Mouse (Mus musculus): Measurements from ENCODE around the gene Utp4. TPM values are rescaled to one million over a fixed set of nuclear protein-coding genes. Genes with fewer than 3 reads are reported as not detected.
"Not testable (repeated sequence)": the region's sequence is repeated elsewhere in the genome, so short reads cannot be mapped to it uniquely, and the experiment has no call there.

Utp4 gene
- polyA plus RNA-seq, 1 experiment from 2014 or later, result 111 TPM

DNA sequence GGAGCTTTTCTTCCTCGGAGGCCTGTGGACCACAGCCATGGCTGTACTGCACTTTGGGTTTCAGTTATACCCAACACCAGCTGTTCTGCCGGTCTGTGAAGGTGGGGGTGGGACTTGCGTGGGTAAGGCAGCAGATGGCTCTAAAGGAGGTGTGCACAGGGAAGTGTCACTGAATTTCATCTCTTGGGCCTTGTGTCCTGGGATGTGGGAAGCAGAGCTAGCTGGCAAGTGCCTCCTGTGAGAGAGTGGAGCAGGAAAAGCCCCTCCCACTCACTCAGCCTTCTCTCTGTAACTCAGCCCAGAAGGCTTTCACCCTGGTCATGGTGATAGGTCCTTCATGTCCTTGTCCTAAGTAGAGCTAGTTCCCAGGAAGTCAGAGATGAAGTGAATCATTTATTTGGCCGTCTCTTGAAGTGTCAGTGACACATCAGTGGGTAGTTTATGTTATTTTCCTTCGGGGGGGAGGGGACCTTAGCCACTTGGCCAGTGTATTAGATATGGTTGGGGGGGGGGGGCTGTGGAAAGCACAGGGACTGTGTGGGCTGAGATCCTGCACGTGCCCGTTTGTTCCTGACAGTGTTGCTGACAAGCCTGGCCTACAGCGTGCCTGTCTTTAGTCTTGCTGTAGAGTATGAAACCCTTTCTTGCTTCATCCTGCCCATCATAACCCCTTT, 26.4 kb downstream of the Utp4 start:
- H3K9ac ChIP-seq (ENCODE audit: low read depth, low read length), result no peak overlapping the region
- no peaks in the 10 kb centered on the region for H3K4me1 ChIP-seq (replicated peaks; ENCODE audit: control insufficient read depth, insufficient read depth, low read length)
- DNase-seq (ENCODE audit: low spot score), result no peak
- no peak overlapping the region for H3K4me3 ChIP-seq (ENCODE audit: low read depth, low read length)
- H3K9me3 ChIP-seq (ENCODE audit: control insufficient read depth, low read length), result no peaks in the 10 kb centered on the region
- WGBS, result 89% methylated on average over 8 of the region's 8 CpGs
- no peaks in the 10 kb centered on the region for H3K27me3 ChIP-seq (replicated peaks; ENCODE audit: control insufficient read depth, insufficient read depth, low read length)
- H3K27ac ChIP-seq (ENCODE audit: low read depth, low read length), result no peak overlapping the region
- ATAC-seq (replicated peaks; ENCODE audit: low FRiP score), result no peak
- H3K36me3 ChIP-seq (ENCODE audit: control insufficient read depth, insufficient read depth, low read length), result peaks cover 54% of the 10 kb centered on the region
- no peak overlapping the region for H3K4me2 ChIP-seq

DNA sequence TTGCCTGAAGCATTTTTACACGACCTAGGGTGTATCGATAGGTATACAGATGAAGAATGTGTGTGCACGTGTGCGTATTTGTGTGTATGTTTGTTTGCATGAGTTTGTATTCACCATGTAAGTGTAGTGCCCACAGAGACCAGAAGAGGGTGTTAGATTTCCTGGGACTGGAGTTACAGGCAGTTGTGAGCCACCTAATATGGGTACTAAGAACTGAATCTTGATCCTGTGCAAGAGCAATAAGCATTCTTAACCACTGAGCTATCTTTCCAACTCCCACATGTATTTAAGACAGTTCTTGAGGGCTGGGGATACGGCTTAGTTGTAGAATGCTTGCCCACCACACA, 26.9 kb downstream of the Utp4 start:
- Histone ChIP-seq H3K4me1 (replicated peaks; ENCODE audit: control insufficient read depth, insufficient read depth, low read length) (no peaks in the 10 kb centered on the region), H3K36me3 (ENCODE audit: control insufficient read depth, insufficient read depth, low read length) (peaks cover 54% of the 10 kb centered on the region), H3K27me3 (replicated peaks; ENCODE audit: control insufficient read depth, insufficient read depth, low read length) (no peaks in the 10 kb centered on the region), H3K4me3 (ENCODE audit: low read depth, low read length) (no peak overlapping the region), H3K4me2 (no peak overlapping the region), H3K9ac (ENCODE audit: low read depth, low read length) (no peak overlapping the region), H3K9me3 (ENCODE audit: control insufficient read depth, low read length) (no peaks in the 10 kb centered on the region), H3K27ac (ENCODE audit: low read depth, low read length) (no peak overlapping the region)
- ATAC-seq (replicated peaks; ENCODE audit: low FRiP score) (no peak), DNase-seq (ENCODE audit: low spot score) (no peak)
- 95% methylated on average over 5 of the region's 5 CpGs for WGBS

DNA sequence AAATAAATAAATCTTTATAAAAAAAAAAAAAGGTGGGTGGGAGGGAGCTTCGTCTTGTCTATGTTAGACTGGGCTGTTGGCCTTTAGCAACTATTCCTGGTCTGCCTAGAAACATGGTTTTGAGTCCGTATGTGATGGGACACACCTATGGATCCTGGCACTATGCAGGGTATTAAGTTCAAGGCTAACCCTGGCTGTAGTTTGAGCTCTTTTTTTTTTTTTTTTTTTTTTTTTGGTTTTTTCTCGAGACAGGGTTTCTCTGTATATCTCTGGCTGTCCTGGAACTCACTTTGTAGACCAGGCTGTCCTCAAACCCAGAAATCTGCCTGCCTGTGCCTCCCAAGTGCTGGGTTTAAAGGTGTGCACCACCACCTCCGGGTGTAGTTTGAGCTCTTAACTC, 30.6 kb downstream of the Utp4 start:
- no peak overlapping the region for H3K4me3 ChIP-seq (ENCODE audit: low read depth, low read length)
- no peak overlapping the region for H3K9ac ChIP-seq (ENCODE audit: low read depth, low read length)
- no peaks in the 10 kb centered on the region for H3K4me1 ChIP-seq (replicated peaks; ENCODE audit: control insufficient read depth, insufficient read depth, low read length)
- H3K27me3 ChIP-seq (replicated peaks; ENCODE audit: control insufficient read depth, insufficient read depth, low read length), result no peaks in the 10 kb centered on the region
- peaks cover 24% of the 10 kb centered on the region for H3K36me3 ChIP-seq (ENCODE audit: control insufficient read depth, insufficient read depth, low read length)
- no peak for DNase-seq (ENCODE audit: low spot score)
- H3K4me2 ChIP-seq, result no peak overlapping the region
- ATAC-seq (replicated peaks; ENCODE audit: low FRiP score), result no peak
- WGBS, result 82% methylated on average over 4 of the region's 4 CpGs
- no peaks in the 10 kb centered on the region for H3K9me3 ChIP-seq (ENCODE audit: control insufficient read depth, low read length)
- no peak overlapping the region for H3K27ac ChIP-seq (ENCODE audit: low read depth, low read length)

DNA sequence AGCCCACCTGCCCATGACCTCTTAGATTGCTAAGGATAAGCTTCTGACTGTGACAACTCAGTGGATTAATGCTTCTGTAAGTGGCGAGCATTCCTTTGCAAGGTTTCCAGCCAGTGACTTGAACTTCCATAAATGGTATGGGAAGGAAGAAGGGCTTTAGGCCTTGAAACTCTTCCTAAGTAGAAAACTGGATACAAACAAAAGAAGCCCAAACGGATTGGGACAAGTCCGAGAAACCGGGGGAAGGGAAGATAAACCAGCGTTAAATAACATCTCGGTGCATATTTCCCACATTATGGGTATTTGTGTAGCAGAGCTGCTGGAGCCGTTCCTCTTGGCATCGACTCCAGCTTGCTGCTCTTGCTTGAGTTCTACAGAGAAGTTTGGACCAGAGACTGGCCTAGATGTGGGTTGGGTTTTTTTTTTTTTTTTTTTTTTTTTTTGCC, 31.5 kb downstream of the Utp4 start:
- H3K27ac ChIP-seq (ENCODE audit: low read depth, low read length), result no peak overlapping the region

DNA sequence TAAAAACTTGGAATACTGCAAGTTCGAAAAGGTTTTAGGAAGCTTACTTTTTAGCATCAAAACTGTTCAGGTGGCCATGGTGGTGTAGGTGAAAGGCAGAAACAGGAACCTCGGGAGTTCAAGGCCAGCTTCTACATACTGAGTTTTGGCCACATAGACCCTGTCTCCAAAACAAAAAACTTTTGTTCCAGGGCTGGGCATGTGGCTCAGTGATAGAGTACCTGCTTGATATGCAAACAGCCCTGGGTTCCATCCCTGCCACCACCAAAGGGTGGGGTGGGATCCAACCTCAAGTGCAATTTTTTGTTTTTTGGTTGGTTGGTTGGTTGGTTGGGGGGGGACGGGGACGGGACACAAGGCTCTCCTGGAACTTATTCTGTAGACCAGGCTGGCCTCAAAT, 32.0 kb downstream of the Utp4 start:
- DNase-seq (ENCODE audit: low spot score), result no peak
- Histone ChIP-seq H3K4me2 (no peak overlapping the region), H3K4me3 (ENCODE audit: low read depth, low read length) (no peak overlapping the region), H3K27ac (ENCODE audit: low read depth, low read length) (no peak overlapping the region), H3K9me3 (ENCODE audit: control insufficient read depth, low read length) (no peaks in the 10 kb centered on the region), H3K9ac (ENCODE audit: low read depth, low read length) (no peak overlapping the region), H3K27me3 (replicated peaks; ENCODE audit: control insufficient read depth, insufficient read depth, low read length) (no peaks in the 10 kb centered on the region), H3K36me3 (ENCODE audit: control insufficient read depth, insufficient read depth, low read length) (peaks cover 10% of the 10 kb centered on the region; the same call in 1 of the 2 replicates), H3K4me1 (replicated peaks; ENCODE audit: control insufficient read depth, insufficient read depth, low read length) (no peaks in the 10 kb centered on the region)
- 82% methylated on average over 4 of the region's 4 CpGs for WGBS
- no peak for ATAC-seq (replicated peaks; ENCODE audit: low FRiP score)

More for the DNA sequence above, 31.5 kb downstream of the Utp4 start:
- no peaks in the 10 kb centered on the region for H3K4me1 ChIP-seq (replicated peaks; ENCODE audit: control insufficient read depth, insufficient read depth, low read length)
- DNase-seq (ENCODE audit: low spot score), result no peak
- peaks cover 15% of the 10 kb centered on the region for H3K36me3 ChIP-seq (ENCODE audit: control insufficient read depth, insufficient read depth, low read length)
- H3K4me3 ChIP-seq (ENCODE audit: low read depth, low read length), result no peak overlapping the region
- no peak for ATAC-seq (replicated peaks; ENCODE audit: low FRiP score)
- WGBS, result 83% methylated on average over 8 of the region's 8 CpGs
- H3K9ac ChIP-seq (ENCODE audit: low read depth, low read length), result no peak overlapping the region
- H3K9me3 ChIP-seq (ENCODE audit: control insufficient read depth, low read length), result no peaks in the 10 kb centered on the region
- H3K4me2 ChIP-seq, result no peak overlapping the region
- H3K27me3 ChIP-seq (replicated peaks; ENCODE audit: control insufficient read depth, insufficient read depth, low read length), result no peaks in the 10 kb centered on the region

DNA sequence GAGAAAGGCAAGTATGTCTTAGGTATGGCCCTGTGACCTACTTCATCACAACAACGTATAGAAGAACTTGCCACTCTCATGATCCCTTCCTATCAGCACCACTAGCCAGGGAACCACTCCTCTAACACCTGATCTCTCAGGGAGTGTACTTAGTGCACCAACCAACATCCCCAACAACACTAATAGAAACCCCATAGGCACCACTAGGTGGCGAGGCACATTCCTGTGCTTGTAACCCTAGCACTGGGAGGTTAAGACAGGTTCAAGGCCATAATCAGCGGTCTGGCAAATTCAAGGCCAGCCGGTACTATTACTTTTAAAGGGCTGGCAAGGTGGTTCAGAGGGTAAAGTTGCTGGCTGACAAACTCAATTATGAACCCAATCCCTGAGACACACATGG, 33.8 kb downstream of the Utp4 start:
- no peak for DNase-seq (ENCODE audit: low spot score)
- WGBS, result 46% methylated on average over 4 of the region's 4 CpGs
- no peak overlapping the region for H3K4me3 ChIP-seq (ENCODE audit: low read depth, low read length)

DNA sequence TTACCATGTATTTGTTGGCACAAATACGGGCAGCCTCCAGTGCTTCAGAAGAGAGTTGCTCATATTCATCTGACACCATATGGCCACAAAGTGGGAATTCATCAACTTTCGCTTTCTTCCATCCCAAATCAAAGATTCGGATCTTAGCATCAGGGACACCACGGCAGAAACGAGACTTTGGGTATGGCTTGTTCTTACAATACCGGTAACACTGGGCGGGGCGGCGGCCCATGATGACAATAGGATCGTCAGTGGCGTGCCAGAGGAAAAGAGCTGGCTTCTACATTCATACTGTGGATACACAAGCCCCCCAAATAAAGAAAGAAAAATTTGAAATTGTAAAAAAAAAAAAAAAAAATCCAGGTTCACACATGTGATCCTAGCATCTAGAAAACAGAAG, 34.7 kb downstream of the Utp4 start:
- DNase-seq (ENCODE audit: low spot score); H3K27ac ChIP-seq (ENCODE audit: low read depth, low read length); ATAC-seq (replicated peaks; ENCODE audit: low FRiP score); H3K9me3 ChIP-seq (ENCODE audit: control insufficient read depth, low read length); H3K36me3 ChIP-seq (ENCODE audit: control insufficient read depth, insufficient read depth, low read length); H3K4me3 ChIP-seq (ENCODE audit: low read depth, low read length); H3K4me1 ChIP-seq (replicated peaks; ENCODE audit: control insufficient read depth, insufficient read depth, low read length); H3K4me2 ChIP-seq; H3K9ac ChIP-seq (ENCODE audit: low read depth, low read length); H3K27me3 ChIP-seq (replicated peaks; ENCODE audit: control insufficient read depth, insufficient read depth, low read length): not testable (repeated sequence)
- WGBS, result 92% methylated on average over 10 of the region's 11 CpGs

More for the DNA sequence above, 33.8 kb downstream of the Utp4 start:
- no peaks in the 10 kb centered on the region for H3K9me3 ChIP-seq (ENCODE audit: control insufficient read depth, low read length)
- H3K9ac ChIP-seq (ENCODE audit: low read depth, low read length), result no peak overlapping the region
- no peaks in the 10 kb centered on the region for H3K4me1 ChIP-seq (replicated peaks; ENCODE audit: control insufficient read depth, insufficient read depth, low read length)
- peak; percentile 29; the same call in 1 of the 2 replicates for ATAC-seq (replicated peaks; ENCODE audit: low FRiP score)
- H3K36me3 ChIP-seq (ENCODE audit: control insufficient read depth, insufficient read depth, low read length), result peaks cover 6% of the 10 kb centered on the region; the same call in 1 of the 2 replicates
- no peak overlapping the region for H3K4me2 ChIP-seq
- no peaks in the 10 kb centered on the region for H3K27me3 ChIP-seq (replicated peaks; ENCODE audit: control insufficient read depth, insufficient read depth, low read length)
- no peak overlapping the region for H3K27ac ChIP-seq (ENCODE audit: low read depth, low read length)

DNA sequence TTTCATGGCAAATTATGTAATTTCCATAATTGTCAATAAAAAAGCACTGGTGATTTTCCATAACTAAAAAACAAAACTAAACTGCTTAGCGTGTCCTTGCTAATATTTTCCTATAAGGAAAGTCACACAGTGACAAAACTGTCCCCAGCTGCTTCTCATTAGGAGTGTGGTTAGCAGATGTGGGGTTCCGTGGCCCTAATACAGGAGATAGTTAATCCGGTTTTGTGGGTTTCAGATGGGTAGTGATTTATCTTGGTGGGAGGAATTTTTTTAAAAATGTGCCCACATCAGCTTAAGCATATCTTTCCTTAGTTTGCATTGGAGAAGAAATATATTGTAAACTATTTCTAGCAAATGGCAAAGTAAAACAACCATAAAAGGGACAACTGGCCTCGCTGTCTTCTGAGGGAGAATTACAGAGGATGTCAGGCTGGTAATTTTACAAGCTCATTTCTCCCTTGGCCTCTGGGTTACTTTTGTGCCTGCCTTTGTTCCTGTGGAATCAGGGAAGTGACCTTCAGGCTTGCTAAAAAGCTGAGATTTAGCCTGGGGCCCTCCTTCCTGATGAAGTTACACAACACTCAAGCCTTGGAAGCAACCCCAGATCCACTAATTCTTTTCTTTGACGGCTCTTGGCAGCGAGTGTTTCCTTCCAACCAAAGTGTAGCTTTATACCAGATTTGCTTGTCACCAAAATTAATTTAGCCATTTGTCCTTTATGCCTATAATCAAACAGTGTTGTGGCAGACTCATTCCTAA, 35.9 kb downstream of the Utp4 start:
- Histone ChIP-seq H3K9ac (ENCODE audit: low read depth, low read length) (no peak overlapping the region), H3K4me1 (replicated peaks; ENCODE audit: control insufficient read depth, insufficient read depth, low read length) (peaks cover 9% of the 10 kb centered on the region), H3K4me3 (ENCODE audit: low read depth, low read length) (no peak overlapping the region), H3K27ac (ENCODE audit: low read depth, low read length) (no peak overlapping the region), H3K36me3 (ENCODE audit: control insufficient read depth, insufficient read depth, low read length) (no peaks in the 10 kb centered on the region), H3K27me3 (replicated peaks; ENCODE audit: control insufficient read depth, insufficient read depth, low read length) (no peaks in the 10 kb centered on the region), H3K9me3 (ENCODE audit: control insufficient read depth, low read length) (no peaks in the 10 kb centered on the region), H3K4me2 (no peak overlapping the region)
- ATAC-seq (replicated peaks; ENCODE audit: low FRiP score) (no peak), DNase-seq (ENCODE audit: low spot score) (no peak)
- WGBS, result 55% methylated on average over 6 of the region's 6 CpGs

DNA sequence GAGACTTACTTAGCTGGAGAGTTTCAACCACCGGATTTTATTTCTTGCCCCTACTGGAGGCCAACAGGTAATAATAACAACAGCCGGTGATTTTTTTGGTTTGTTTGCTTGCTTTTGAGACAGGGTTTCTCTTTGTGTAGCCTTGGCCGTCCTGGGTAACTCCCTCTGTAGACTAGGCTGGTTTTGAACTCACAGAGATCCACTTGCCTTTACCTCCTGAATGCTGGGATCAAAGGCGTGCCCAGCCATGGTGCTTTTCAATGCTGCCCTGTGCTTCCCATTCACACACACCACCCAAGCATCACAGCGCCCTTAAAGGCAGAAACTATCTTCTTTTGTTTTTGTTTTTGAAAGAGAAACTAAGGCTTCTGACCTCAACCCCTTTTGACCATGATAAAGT, 36.5 kb downstream of the Utp4 start:
- WGBS, result 84% methylated on average over 5 of the region's 5 CpGs
- no peak for DNase-seq (ENCODE audit: low spot score)
- H3K9me3 ChIP-seq (ENCODE audit: control insufficient read depth, low read length), result no peaks in the 10 kb centered on the region
- H3K27me3 ChIP-seq (replicated peaks; ENCODE audit: control insufficient read depth, insufficient read depth, low read length), result no peaks in the 10 kb centered on the region
- no peak overlapping the region for H3K4me3 ChIP-seq (ENCODE audit: low read depth, low read length)
- peaks cover 9% of the 10 kb centered on the region for H3K4me1 ChIP-seq (replicated peaks; ENCODE audit: control insufficient read depth, insufficient read depth, low read length)
- no peak overlapping the region for H3K27ac ChIP-seq (ENCODE audit: low read depth, low read length)
- H3K9ac ChIP-seq (ENCODE audit: low read depth, low read length), result no peak overlapping the region
- no peak overlapping the region for H3K4me2 ChIP-seq
- H3K36me3 ChIP-seq (ENCODE audit: control insufficient read depth, insufficient read depth, low read length), result no peaks in the 10 kb centered on the region
- no peak for ATAC-seq (replicated peaks; ENCODE audit: low FRiP score)
